Mouse (Mus musculus): ENCODE measurements at regions not wholly inside any gene's neighbourhood (a gene's known extent, or its start where the extent isn't known, plus 50 kb on each side); places are given as distances from the start of the nearest gene placed in this dataset.

DNA sequence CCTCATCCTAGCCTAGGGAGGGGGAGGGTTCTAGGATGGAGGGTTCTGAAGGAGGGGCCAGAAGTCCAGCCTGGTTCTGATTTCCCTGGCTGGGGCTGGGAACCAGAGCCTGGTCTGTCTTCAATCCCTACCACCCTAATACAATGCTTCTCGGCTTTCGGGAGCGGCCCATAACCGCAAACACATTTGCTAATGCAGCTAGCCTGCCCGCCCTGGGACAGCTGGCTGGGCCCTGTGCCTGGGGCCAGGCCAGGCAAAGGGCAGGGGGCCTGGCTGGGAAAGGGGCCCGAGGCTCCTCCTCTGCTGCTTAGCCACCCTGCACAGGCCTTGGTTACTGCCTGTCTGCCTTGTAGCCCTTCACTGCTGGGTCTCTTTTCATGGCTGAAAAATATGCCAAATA lies 74.9 kb downstream of the Pja1 start:
- WGBS = 75% methylated on average over 6 of the region's 6 CpGs
- H3K4me1 ChIP-seq (ENCODE audit: control insufficient read depth, insufficient read depth, low read length) = no peaks in the 10 kb centered on the region
- H3K27ac ChIP-seq (ENCODE audit: low read depth, low read length) = no peak overlapping the region
- H3K9me3 ChIP-seq (replicated peaks; ENCODE audit: control insufficient read depth, low read length) = no peaks in the 10 kb centered on the region
- H3K27me3 ChIP-seq (replicated peaks; ENCODE audit: control insufficient read depth, insufficient read depth, low read length) = no peaks in the 10 kb centered on the region
- ATAC-seq (no peak), DNase-seq (ENCODE audit: low spot score) (no peak)
- H3K36me3 ChIP-seq (ENCODE audit: control insufficient read depth, insufficient read depth, low read length) = no peaks in the 10 kb centered on the region
- no peak overlapping the region for H3K4me2 ChIP-seq (ENCODE audit: low read length)
- H3K4me3 ChIP-seq (ENCODE audit: low read depth, low read length) = no peak overlapping the region
- H3K9ac ChIP-seq (ENCODE audit: low read length) = no peak overlapping the region

- Histone ChIP-seq H3K4me2 (ENCODE audit: low read length) (no peak overlapping the region), H3K9me3 (replicated peaks; ENCODE audit: control insufficient read depth, low read length) (no peaks in the 10 kb centered on the region), H3K4me1 (ENCODE audit: control insufficient read depth, insufficient read depth, low read length) (no peaks in the 10 kb centered on the region), H3K27me3 (replicated peaks; ENCODE audit: control insufficient read depth, insufficient read depth, low read length) (no peaks in the 10 kb centered on the region), H3K9ac (ENCODE audit: low read length) (no peak overlapping the region), H3K27ac (ENCODE audit: low read depth, low read length) (no peak overlapping the region), H3K36me3 (ENCODE audit: control insufficient read depth, insufficient read depth, low read length) (no peaks in the 10 kb centered on the region), H3K4me3 (ENCODE audit: low read depth, low read length) (no peak overlapping the region)
- WGBS = 84% methylated on average over 3 of the region's 3 CpGs
- no peak for DNase-seq (ENCODE audit: low spot score)
- no peak for ATAC-seq
Measured at GRCm38 (mm10) chrX:99395067-99395466, 76.0 kb downstream of the Pja1 start.

DNA sequence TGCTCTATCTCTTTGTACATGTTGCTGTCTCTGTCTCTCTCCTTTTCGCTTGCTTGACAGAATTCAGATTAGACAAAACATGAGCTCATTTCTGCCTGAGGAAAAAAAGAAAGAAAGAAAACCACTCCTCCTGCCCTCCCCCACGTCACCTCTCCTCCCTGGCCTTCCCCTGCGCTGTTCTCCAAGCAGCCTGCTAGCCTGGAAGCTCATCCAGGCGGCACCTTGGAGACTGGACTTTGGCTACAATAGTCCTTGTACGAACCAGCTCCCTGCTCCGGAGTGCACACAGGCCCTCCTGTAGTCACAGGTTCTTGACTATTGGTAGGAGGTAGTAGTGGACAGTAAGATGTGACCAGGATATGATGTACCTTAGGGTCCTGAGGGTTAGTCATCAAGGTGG lies 79.4 kb downstream of the Pja1 start:
- Histone ChIP-seq H3K9me3 (replicated peaks; ENCODE audit: control insufficient read depth, low read length) (no peaks in the 10 kb centered on the region), H3K4me3 (ENCODE audit: low read depth, low read length) (no peak overlapping the region), H3K27ac (ENCODE audit: low read depth, low read length) (no peak overlapping the region), H3K4me2 (ENCODE audit: low read length) (no peak overlapping the region), H3K36me3 (ENCODE audit: control insufficient read depth, insufficient read depth, low read length) (no peaks in the 10 kb centered on the region), H3K9ac (ENCODE audit: low read length) (no peak overlapping the region), H3K4me1 (ENCODE audit: control insufficient read depth, insufficient read depth, low read length) (no peaks in the 10 kb centered on the region), H3K27me3 (replicated peaks; ENCODE audit: control insufficient read depth, insufficient read depth, low read length) (no peaks in the 10 kb centered on the region)
- DNase-seq (ENCODE audit: low spot score) (no peak), ATAC-seq (0 out of 2 replicates have a peak, but pooled peaks have one; percentile 40)
- 60% methylated on average over 6 of the region's 6 CpGs for WGBS

DNA sequence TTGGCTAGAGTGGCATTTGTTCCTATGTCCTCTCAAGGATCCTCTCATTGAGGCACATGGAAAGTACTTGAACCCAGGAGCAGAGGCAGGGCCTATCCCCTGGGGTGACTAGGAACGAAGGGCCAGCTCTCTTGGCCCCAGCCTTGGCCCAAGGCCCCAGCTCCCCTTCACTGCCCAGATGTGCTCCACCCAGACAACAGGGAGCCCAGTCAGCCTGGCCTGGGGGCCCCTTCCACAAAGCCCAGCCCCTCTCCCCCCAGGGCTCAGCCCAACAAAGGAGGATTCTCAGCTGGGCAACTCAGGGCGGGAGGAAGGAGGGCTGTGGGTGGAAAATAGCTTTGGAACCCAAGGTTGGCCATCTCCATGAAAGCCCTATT lies 80.6 kb downstream of the Pja1 start:
- Histone ChIP-seq H3K9me3 (replicated peaks; ENCODE audit: control insufficient read depth, low read length) (no peaks in the 10 kb centered on the region), H3K27me3 (replicated peaks; ENCODE audit: control insufficient read depth, insufficient read depth, low read length) (no peaks in the 10 kb centered on the region), H3K4me1 (ENCODE audit: control insufficient read depth, insufficient read depth, low read length) (no peaks in the 10 kb centered on the region), H3K27ac (ENCODE audit: low read depth, low read length) (no peak overlapping the region), H3K4me2 (ENCODE audit: low read length) (no peak overlapping the region), H3K36me3 (ENCODE audit: control insufficient read depth, insufficient read depth, low read length) (no peaks in the 10 kb centered on the region), H3K9ac (ENCODE audit: low read length) (no peak overlapping the region), H3K4me3 (ENCODE audit: low read depth, low read length) (no peak overlapping the region)
- no peak for ATAC-seq
- WGBS = 83% methylated on average over 2 of the region's 2 CpGs
- DNase-seq (ENCODE audit: low spot score) = no peak

DNA sequence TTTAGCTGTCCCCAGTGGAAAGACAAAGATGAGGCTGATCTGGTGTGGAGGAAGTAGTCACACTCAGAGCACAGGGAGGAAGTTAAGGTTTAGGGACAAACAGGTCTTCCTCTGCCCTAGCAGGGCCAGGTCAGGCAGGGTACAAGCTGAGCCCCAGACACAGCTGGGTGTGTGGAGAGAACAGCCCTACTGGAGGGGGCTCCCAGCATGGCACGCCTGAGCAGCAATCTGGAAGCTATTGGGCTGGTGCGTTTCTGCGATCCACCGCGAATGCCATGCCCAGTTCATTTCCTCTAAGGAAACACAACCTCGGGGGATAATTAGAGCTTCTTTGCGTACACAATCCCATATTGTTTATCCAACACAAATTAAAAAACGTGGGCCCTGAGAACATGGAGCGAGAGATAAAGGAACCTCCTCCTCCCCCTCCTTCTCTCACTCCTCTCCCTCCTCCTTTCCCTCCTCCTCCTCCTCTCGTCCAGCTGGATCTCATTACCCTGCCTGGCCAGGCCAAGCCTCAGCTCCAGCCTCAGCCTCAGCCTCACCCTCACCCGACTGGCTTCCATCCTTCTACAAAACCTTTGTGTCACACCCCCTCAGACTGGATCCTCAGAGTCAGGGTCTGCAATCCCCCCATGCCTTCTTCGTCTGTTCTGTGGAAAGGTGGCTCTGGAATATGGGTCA lies 81.2 kb downstream of the Pja1 start:
- Histone ChIP-seq H3K27me3 (replicated peaks; ENCODE audit: control insufficient read depth, insufficient read depth, low read length) (no peaks in the 10 kb centered on the region), H3K36me3 (ENCODE audit: control insufficient read depth, insufficient read depth, low read length) (no peaks in the 10 kb centered on the region), H3K9ac (ENCODE audit: low read length) (no peak overlapping the region), H3K4me1 (ENCODE audit: control insufficient read depth, insufficient read depth, low read length) (no peaks in the 10 kb centered on the region), H3K27ac (ENCODE audit: low read depth, low read length) (no peak overlapping the region), H3K4me3 (ENCODE audit: low read depth, low read length) (no peak overlapping the region), H3K9me3 (replicated peaks; ENCODE audit: control insufficient read depth, low read length) (no peaks in the 10 kb centered on the region), H3K4me2 (ENCODE audit: low read length) (no peak overlapping the region)
- WGBS = 49% methylated on average over 12 of the region's 12 CpGs
- ATAC-seq (no peak), DNase-seq (ENCODE audit: low spot score) (no peak)

GRCm38 (mm10) chrX:99370711-99371110 lies 100.4 kb downstream of the Pja1 start:
- no peaks in the 10 kb centered on the region for H3K27me3 ChIP-seq (replicated peaks; ENCODE audit: control insufficient read depth, insufficient read depth, low read length)
- H3K36me3 ChIP-seq (ENCODE audit: control insufficient read depth, insufficient read depth, low read length) = no peaks in the 10 kb centered on the region
- H3K4me3 ChIP-seq (ENCODE audit: low read depth, low read length) = no peak overlapping the region
- no peaks in the 10 kb centered on the region for H3K9me3 ChIP-seq (replicated peaks; ENCODE audit: control insufficient read depth, low read length)
- ATAC-seq (no peak), DNase-seq (ENCODE audit: low spot score) (no peak)
- WGBS = 85% methylated on average over 5 of the region's 5 CpGs
- no peak overlapping the region for H3K4me2 ChIP-seq (ENCODE audit: low read length)
- H3K27ac ChIP-seq (ENCODE audit: low read depth, low read length) = no peak overlapping the region
- no peaks in the 10 kb centered on the region for H3K4me1 ChIP-seq (ENCODE audit: control insufficient read depth, insufficient read depth, low read length)
- no peak overlapping the region for H3K9ac ChIP-seq (ENCODE audit: low read length)

- no peak overlapping the region for H3K9ac ChIP-seq (ENCODE audit: low read length)
- H3K4me1 ChIP-seq (ENCODE audit: control insufficient read depth, insufficient read depth, low read length) = no peaks in the 10 kb centered on the region
- DNase-seq (ENCODE audit: low spot score) = no peak
- 83% methylated on average over 6 of the region's 6 CpGs for WGBS
- H3K4me3 ChIP-seq (ENCODE audit: low read depth, low read length) = no peak overlapping the region
- no peak for ATAC-seq
- no peaks in the 10 kb centered on the region for H3K36me3 ChIP-seq (ENCODE audit: control insufficient read depth, insufficient read depth, low read length)
- H3K4me2 ChIP-seq (ENCODE audit: low read length) = no peak overlapping the region
- H3K9me3 ChIP-seq (replicated peaks; ENCODE audit: control insufficient read depth, low read length) = no peaks in the 10 kb centered on the region
- H3K27me3 ChIP-seq (replicated peaks; ENCODE audit: control insufficient read depth, insufficient read depth, low read length) = no peaks in the 10 kb centered on the region
- no peak overlapping the region for H3K27ac ChIP-seq (ENCODE audit: low read depth, low read length)
Measured at GRCm38 (mm10) chrX:99369258-99369900, 101.7 kb downstream of the Pja1 start.

GRCm38 (mm10) chrX:99364072-99364471 lies 107.0 kb downstream of the Pja1 start:
- Histone ChIP-seq H3K27me3 (replicated peaks; ENCODE audit: control insufficient read depth, insufficient read depth, low read length) (no peaks in the 10 kb centered on the region), H3K4me1 (ENCODE audit: control insufficient read depth, insufficient read depth, low read length) (0 out of 2 replicates have a peak, but pooled peaks cover 5% of the 10 kb centered on the region), H3K9ac (ENCODE audit: low read length) (no peak overlapping the region), H3K4me2 (ENCODE audit: low read length) (no peak overlapping the region), H3K36me3 (ENCODE audit: control insufficient read depth, insufficient read depth, low read length) (no peaks in the 10 kb centered on the region), H3K27ac (ENCODE audit: low read depth, low read length) (no peak overlapping the region), H3K4me3 (ENCODE audit: low read depth, low read length) (no peak overlapping the region), H3K9me3 (replicated peaks; ENCODE audit: control insufficient read depth, low read length) (no peaks in the 10 kb centered on the region)
- 74% methylated on average over 5 of the region's 5 CpGs for WGBS
- ATAC-seq (no peak), DNase-seq (ENCODE audit: low spot score) (no peak)

- ATAC-seq = peak; percentile 73
- H3K4me3 ChIP-seq (ENCODE audit: low read depth, low read length) = no peak overlapping the region
- peak overlapping the region; percentile 44; the same call in 1 of the 2 replicates for H3K27ac ChIP-seq (ENCODE audit: low read depth, low read length)
- peaks cover 7% of the 10 kb centered on the region; the same call in 1 of the 2 replicates for H3K4me1 ChIP-seq (ENCODE audit: control insufficient read depth, insufficient read depth, low read length)
- peak; percentile 71 for DNase-seq (ENCODE audit: low spot score)
- H3K9me3 ChIP-seq (replicated peaks; ENCODE audit: control insufficient read depth, low read length) = no peaks in the 10 kb centered on the region
- WGBS = 63% methylated on average over 11 of the region's 11 CpGs
- H3K9ac ChIP-seq (ENCODE audit: low read length) = no peak overlapping the region
- H3K4me2 ChIP-seq (ENCODE audit: low read length) = no peak overlapping the region
- H3K36me3 ChIP-seq (ENCODE audit: control insufficient read depth, insufficient read depth, low read length) = no peaks in the 10 kb centered on the region
- H3K27me3 ChIP-seq (replicated peaks; ENCODE audit: control insufficient read depth, insufficient read depth, low read length) = no peaks in the 10 kb centered on the region
Measured at GRCm38 (mm10) chrX:99360095-99360890, 110.8 kb downstream of the Pja1 start.
